Mouse (Mus musculus): ENCODE measurements at regions not wholly inside any gene's neighbourhood (a gene's known extent, or its start where the extent isn't known, plus 50 kb on each side); places are given as distances from the start of the nearest gene placed in this dataset.

GRCm38 (mm10) chr15:5310035-5310434, 66.0 kb upstream of the Ptger4 start:
- TF ChIP-seq POLR2A (IDR thresholded peaks at IDR 0.05; ENCODE audit: borderline replicate concordance, control insufficient read depth, low read depth, low read length) (no peak), CTCF (IDR thresholded peaks at IDR 0.05; ENCODE audit: control insufficient read depth, insufficient read depth, low read length) (no peak)
